Mouse (Mus musculus): ENCODE results near the gene Frrs1.
A peak's percentile ranks its signal among the peaks of the same experiment; 100 is the strongest.
"Not testable (repeated sequence)": the region's sequence is repeated elsewhere in the genome, so short reads cannot be mapped to it uniquely, and the experiment has no call there.

Gene Frrs1

GRCm38 (mm10) chr3:116858941-116859685 lies at the start of gene Frrs1:
Gene Frrs1, plus strand, starts transcription at chr3:116859464.
- no peak for DNase-seq (ENCODE audit: low read depth, low spot score)

GRCm38 (mm10) chr3:116810351-116810750 lies 48.9 kb upstream of the Frrs1 start:
- DNase-seq (ENCODE audit: low read depth, low spot score), result not testable (repeated sequence)

- no peak for DNase-seq (ENCODE audit: low read depth, low spot score)
Measured at GRCm38 (mm10) chr3:116812946-116813345, 46.3 kb upstream of the Frrs1 start.

- DNase-seq (ENCODE audit: low read depth, low spot score), result no peak
Measured at GRCm38 (mm10) chr3:116815305-116815797, 43.9 kb upstream of the Frrs1 start.

- no peak for DNase-seq (ENCODE audit: low read depth, low spot score)
Measured at GRCm38 (mm10) chr3:116815916-116816315, 43.3 kb upstream of the Frrs1 start.

- no peak for DNase-seq (ENCODE audit: low read depth, low spot score)
Measured at GRCm38 (mm10) chr3:116816674-116817215, 42.5 kb upstream of the Frrs1 start.

GRCm38 (mm10) chr3:116817231-116817630 lies 42.0 kb upstream of the Frrs1 start:
- DNase-seq (ENCODE audit: low read depth, low spot score), result no peak

- DNase-seq (ENCODE audit: low read depth, low spot score), result no peak
Measured at GRCm38 (mm10) chr3:116826471-116827215, 32.6 kb upstream of the Frrs1 start.

- no peak for DNase-seq (ENCODE audit: low read depth, low spot score)
Measured at GRCm38 (mm10) chr3:116829274-116829920, 29.9 kb upstream of the Frrs1 start.

GRCm38 (mm10) chr3:116831324-116831723 lies 27.9 kb upstream of the Frrs1 start:
- no peak for DNase-seq (ENCODE audit: low read depth, low spot score)

GRCm38 (mm10) chr3:116832526-116833310 lies 26.5 kb upstream of the Frrs1 start:
- no peak for DNase-seq (ENCODE audit: low read depth, low spot score)

GRCm38 (mm10) chr3:116833491-116833890 lies 25.8 kb upstream of the Frrs1 start:
- no peak for DNase-seq (ENCODE audit: low read depth, low spot score)

- DNase-seq (ENCODE audit: low read depth, low spot score), result no peak
Measured at GRCm38 (mm10) chr3:116834241-116834640, 25.0 kb upstream of the Frrs1 start.

- no peak for DNase-seq (ENCODE audit: low read depth, low spot score)
Measured at GRCm38 (mm10) chr3:116835350-116835749, 23.9 kb upstream of the Frrs1 start.

GRCm38 (mm10) chr3:116835770-116836680 lies 23.2 kb upstream of the Frrs1 start:
- DNase-seq (ENCODE audit: low read depth, low spot score), result peak; percentile 95

- DNase-seq (ENCODE audit: low read depth, low spot score), result no peak
Measured at GRCm38 (mm10) chr3:116836681-116837475, 22.4 kb upstream of the Frrs1 start.

GRCm38 (mm10) chr3:116841311-116841710 lies 18.0 kb upstream of the Frrs1 start:
- no peak for DNase-seq (ENCODE audit: low read depth, low spot score)

GRCm38 (mm10) chr3:116844880-116845579 lies 14.2 kb upstream of the Frrs1 start:
- no peak for DNase-seq (ENCODE audit: low read depth, low spot score)

- no peak for DNase-seq (ENCODE audit: low read depth, low spot score)
Measured at GRCm38 (mm10) chr3:116846084-116846483, 13.2 kb upstream of the Frrs1 start.
